Mouse (Mus musculus): ENCODE results near the gene Lyl1. TPM values are rescaled to one million over a fixed set of nuclear protein-coding genes. Genes with fewer than 3 reads are reported as not detected.

The Lyl1 gene
- total RNA-seq, 1 experiment from 2014 or later, result 47.8 TPM

- ATAC-seq (replicated peaks; ENCODE audit: low read depth, poor library complexity, severe bottlenecking), result no peak
These were observed 37.6 kb downstream of the Lyl1 start for GRCm38 (mm10) chr8:84738715-84739400.

DNA sequence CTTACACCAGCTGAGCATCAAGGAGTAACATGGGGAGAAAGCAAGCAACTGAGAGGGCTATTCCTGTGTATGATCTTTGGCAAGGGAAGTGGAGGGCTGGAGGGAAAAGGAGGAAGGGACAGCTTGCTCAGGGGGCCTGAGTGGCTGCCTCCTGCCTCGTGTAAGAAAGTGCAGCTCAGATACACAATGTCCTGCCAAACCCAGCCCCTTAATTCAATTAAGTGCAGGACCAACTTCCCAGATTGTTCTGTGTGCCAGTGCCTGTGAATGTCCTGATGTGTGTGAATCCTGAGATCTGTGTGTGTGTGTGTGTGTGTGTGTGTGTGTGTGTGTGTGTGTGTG is 38.1 kb downstream of the Lyl1 start:
- no peak for ATAC-seq (replicated peaks; ENCODE audit: low read depth, poor library complexity, severe bottlenecking)

GRCm38 (mm10) chr8:84740895-84741843 is 39.9 kb downstream of the Lyl1 start:
- no peak for ATAC-seq (replicated peaks; ENCODE audit: low read depth, poor library complexity, severe bottlenecking)

GRCm38 (mm10) chr8:84742171-84743053 is 41.2 kb downstream of the Lyl1 start:
- ATAC-seq (replicated peaks; ENCODE audit: low read depth, poor library complexity, severe bottlenecking), result no peak

GRCm38 (mm10) chr8:84743054-84743415 is 41.8 kb downstream of the Lyl1 start:
- ATAC-seq (replicated peaks; ENCODE audit: low read depth, poor library complexity, severe bottlenecking), result no peak

- no peak; the same call in 1 of the 2 replicates for ATAC-seq (replicated peaks; ENCODE audit: low read depth, poor library complexity, severe bottlenecking)
These were observed 42.5 kb downstream of the Lyl1 start for GRCm38 (mm10) chr8:84743517-84744420.

DNA sequence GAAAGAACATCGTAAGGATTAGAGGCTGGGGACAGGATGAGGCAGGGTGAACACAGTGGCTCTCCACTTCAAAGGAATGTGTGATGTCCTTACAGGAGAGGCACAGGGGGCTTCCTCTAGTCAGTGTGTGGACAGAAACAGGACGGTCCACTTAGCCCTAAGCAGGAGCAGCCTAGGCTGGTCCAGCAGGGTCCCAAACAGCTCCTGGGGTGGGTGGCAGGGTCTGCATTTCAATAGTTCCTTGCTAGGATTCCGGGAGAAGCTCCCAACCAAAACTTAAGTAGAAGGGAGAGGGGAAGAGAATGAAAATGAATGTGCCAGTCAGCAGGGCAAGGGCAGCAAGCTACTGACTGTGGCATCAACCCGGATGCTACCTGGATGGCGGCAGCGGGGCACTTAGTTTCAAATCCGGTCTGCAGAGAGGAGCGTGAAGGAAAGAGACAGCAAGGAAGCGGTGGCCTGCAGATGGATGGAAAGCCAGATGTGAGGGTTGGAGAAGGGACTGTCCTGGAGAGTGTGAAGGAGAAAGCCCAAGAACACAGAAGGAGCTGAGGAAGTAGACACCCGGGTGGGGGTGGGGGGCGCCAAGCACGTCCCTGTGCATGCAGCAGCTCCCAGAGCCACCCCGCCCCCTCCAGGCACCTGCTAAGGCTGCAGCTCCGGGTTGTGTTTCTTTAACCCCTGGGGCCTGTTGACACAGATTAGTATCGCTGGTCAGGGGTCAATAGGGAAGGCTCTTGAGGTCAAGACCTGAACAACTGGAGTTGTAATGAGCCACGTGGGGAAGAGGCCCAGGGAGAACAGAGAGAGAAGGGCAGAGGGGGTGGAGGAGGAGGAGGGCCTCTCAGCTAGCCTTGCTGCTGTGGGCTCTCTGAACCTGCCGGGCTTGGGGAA is 44.0 kb downstream of the Lyl1 start:
- no peak; the same call in 1 of the 2 replicates for ATAC-seq (replicated peaks; ENCODE audit: low read depth, poor library complexity, severe bottlenecking)

GRCm38 (mm10) chr8:84749519-84749918 is 48.3 kb downstream of the Lyl1 start:
- ATAC-seq (replicated peaks; ENCODE audit: low read depth, poor library complexity, severe bottlenecking), result no peak

DNA sequence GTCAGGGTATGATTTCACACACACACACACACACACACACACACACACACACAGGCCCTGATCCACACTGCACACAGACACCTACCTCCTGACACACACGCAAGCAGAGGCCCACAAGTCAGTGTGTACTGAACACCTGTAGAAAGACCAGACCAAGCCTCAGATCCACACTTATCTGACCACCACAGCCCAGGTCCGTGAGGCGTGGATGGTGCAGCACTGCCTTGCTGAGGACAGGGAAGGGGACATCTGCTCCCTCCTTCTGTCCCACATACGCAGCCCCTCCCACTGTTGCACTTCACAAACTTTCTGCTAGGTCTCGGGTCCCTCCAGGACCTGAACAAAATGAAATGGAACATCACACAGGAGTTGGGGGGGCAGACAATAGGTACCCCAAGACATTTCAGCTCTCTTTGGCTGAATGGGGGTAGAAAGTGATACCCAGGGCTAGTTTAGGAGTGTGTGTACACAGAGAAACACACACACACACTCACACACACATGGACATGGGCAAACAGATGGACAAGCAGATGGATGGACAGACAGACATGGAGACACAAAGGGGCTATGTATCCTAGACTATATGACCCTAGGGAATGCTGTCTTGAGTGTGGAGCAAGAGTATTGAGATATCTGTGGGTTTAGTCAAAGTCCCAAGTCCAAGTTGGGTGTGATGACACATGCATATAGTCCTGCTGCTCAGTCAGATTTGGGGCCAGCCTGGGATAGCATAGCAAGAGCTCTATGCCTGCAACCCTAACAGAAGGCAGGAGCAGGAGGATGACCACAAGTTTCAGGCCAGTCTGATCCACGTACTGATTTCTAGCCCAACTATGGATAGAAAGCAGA is 51.7 kb downstream of the Lyl1 start:
- no peak for ATAC-seq (replicated peaks; ENCODE audit: low read depth, poor library complexity, severe bottlenecking)

Other genes starting within 250 kb of the Lyl1 start
- gene Ier2, start 38.6 kb upstream of the Lyl1 start, total RNA-seq (2017), result 73.6 and 80.7 TPM in 2 replicates
- 85.0 and 102 TPM in 2 replicates for gene Trmt1, start 15.2 kb upstream of the Lyl1 start, total RNA-seq (2017)
- gene Nacc1, start 13.6 kb upstream of the Lyl1 start, total RNA-seq (2017), result 46.5 and 55.3 TPM in 2 replicates
- 13.2 and 22.4 TPM in 2 replicates for gene G430095P16Rik, start 21.6 kb downstream of the Lyl1 start, total RNA-seq (2017)
- gene Nfix, start 98.9 kb downstream of the Lyl1 start, total RNA-seq (2017), result 11.6 and 15.5 TPM in 2 replicates
- 2.8 and 4.1 TPM in 2 replicates for gene Dand5, start 121.4 kb downstream of the Lyl1 start, total RNA-seq (2017)
- gene Gadd45gip1, start 130.1 kb downstream of the Lyl1 start, total RNA-seq (2017), result 56.5 and 63.7 TPM in 2 replicates
- gene Rad23a, start 139.2 kb downstream of the Lyl1 start, total RNA-seq (2017), result 30.0 and 45.4 TPM in 2 replicates
- gene Calr, start 145.5 kb downstream of the Lyl1 start, total RNA-seq (2017), result 1,972 and 2,060 TPM in 2 replicates
- gene Farsa, start 155.5 kb downstream of the Lyl1 start, total RNA-seq (2017), result 130 and 162 TPM in 2 replicates
- 138 and 142 TPM in 2 replicates for gene Syce2, start 170.7 kb downstream of the Lyl1 start, total RNA-seq (2017)
- 16.4 and 25.2 TPM in 2 replicates for gene Gcdh, start 192.5 kb downstream of the Lyl1 start, total RNA-seq (2017)
- gene Klf1, start 200.5 kb downstream of the Lyl1 start, total RNA-seq (2017), result 71.2 and 79.8 TPM in 2 replicates
- 41.0 and 47.0 TPM in 2 replicates for gene Dnase2a, start 207.1 kb downstream of the Lyl1 start, total RNA-seq (2017)
- not detected in 2 replicates for gene Mast1, start 235.9 kb downstream of the Lyl1 start, total RNA-seq (2017)
- not detected in 2 replicates for gene Rtbdn, start 245.5 kb downstream of the Lyl1 start, total RNA-seq (2017)